Mouse (Mus musculus) kidney, embryonic 16.5 days (tissue): Measurements from ENCODE around the gene Defa33. TPM values are rescaled to one million over a fixed set of nuclear protein-coding genes. Genes with fewer than 3 reads are reported as not detected.
"Not testable (repeated sequence)": the region's sequence is repeated elsewhere in the genome, so short reads cannot be mapped to it uniquely, and the experiment has no call there.

ENCODE experiments used
- ATAC-seq: fragments of 200-750 bp; cut with Nextera tagmentation; 2 replicates; pipeline ENCODE4 v1.8.0; 2017; ENCODE audit warnings: moderate TSS enrichment; ENCODE audit not compliant: low FRiP score, low TSS enrichment
- H3K27ac ChIP-seq: fragments of 300-500 bp; sonication (generic); 2 replicates; pipeline ENCODE4 v1.5.1; 2014; ENCODE audit warnings: low read length
- H3K27me3 ChIP-seq: fragments of 300-500 bp; sonication (generic); 2 replicates; pipeline ENCODE4 v1.6.1; 2014; ENCODE audit warnings: low read length, control low read depth, mixed read lengths; ENCODE audit not compliant: insufficient read depth
- H3K36me3 ChIP-seq: fragments of 300-500 bp; sonication (generic); 2 replicates; pipeline ENCODE4 v1.6.1; 2014; ENCODE audit warnings: low read length, control low read depth, mixed read lengths; ENCODE audit not compliant: insufficient read depth
- H3K4me1 ChIP-seq: fragments of 300-500 bp; sonication (generic); 2 replicates; pipeline ENCODE4 v1.6.1; 2014; ENCODE audit warnings: low read length, control low read depth, mixed read lengths; ENCODE audit not compliant: insufficient read depth
- H3K4me2 ChIP-seq: fragments of 300-500 bp; sonication (generic); replicated peaks from 2 replicates; pipeline ENCODE4 v1.6.1; 2014; ENCODE audit warnings: low read depth, low read length
- H3K4me3 ChIP-seq: fragments of 300-500 bp; sonication (generic); 2 replicates; pipeline ENCODE4 v1.5.1; 2014; ENCODE audit warnings: mild to moderate bottlenecking, low read length
- H3K9ac ChIP-seq: fragments of 300-500 bp; sonication (generic); replicated peaks from 2 replicates; pipeline ENCODE4 v1.6.1; 2014; ENCODE audit warnings: low read length
- H3K9me3 ChIP-seq: fragments of 300-500 bp; sonication (generic); 2 replicates; pipeline ENCODE4 v1.6.1; 2016; ENCODE audit warnings: low read length, control low read depth
- WGBS: fragments of 180-500 bp; shearing (Covaris S2); extraction: QIAGEN DNeasy Blood & Tissue Kit; methylation state at CpG from one replicate; pipeline ENCODE4 v1.1.7; 2014; 5-methylcytosine and 5-hydroxymethylcytosine counted together
- polyA plus RNA-seq: library from polyadenylated mRNA; unstranded; fragments of >200 nt; fragmentation: Nextera tagmentation; extraction: Ambion mirVana; gene quantifications from 2 replicates; pipeline ENCODE4 v1.2.1, GENCODE M21; 2015

The Defa33 gene
- not detected in 2 replicates for polyA plus RNA-seq

DNA sequence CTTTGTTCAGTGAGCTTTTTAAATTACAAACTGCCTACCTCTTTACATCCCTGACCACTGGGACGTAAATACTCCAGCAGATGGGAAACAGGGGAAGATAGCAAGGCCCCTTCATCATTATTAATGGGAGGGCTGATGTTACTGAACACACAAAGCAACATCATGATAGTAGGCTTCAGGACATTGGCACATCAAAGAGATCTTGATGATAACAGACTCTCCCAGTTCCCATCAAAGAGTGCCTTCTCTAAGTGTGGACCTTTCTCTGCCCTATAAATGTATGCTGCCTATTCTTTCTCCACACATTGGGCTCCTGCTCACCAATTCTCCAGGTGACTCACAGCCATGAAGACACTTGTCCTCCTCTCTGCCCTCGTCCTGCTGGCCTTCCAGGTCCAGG lies at the start of gene Defa33:
TSS of gene Defa33 (plus strand) at position 301 of the 400 bp plus-strand sequence.
- H3K27me3 ChIP-seq, H3K4me2 ChIP-seq, H3K4me3 ChIP-seq, H3K9me3 ChIP-seq, H3K9ac ChIP-seq, H3K36me3 ChIP-seq, H3K4me1 ChIP-seq, H3K27ac ChIP-seq, ATAC-seq: not testable (repeated sequence)
- no CpG with 5 or more reads among the region's 2 CpGs for WGBS

GRCm38 (mm10) chr8:21378215-21378614 lies 13.4 kb upstream of the Defa33 start, which contains the start of gene Defa2:
Gene Defa2 (plus strand): TSS chr8:21378515.
- not testable (repeated sequence) for H3K4me3 ChIP-seq, H3K9ac ChIP-seq, H3K9me3 ChIP-seq, H3K4me1 ChIP-seq, H3K27me3 ChIP-seq, H3K4me2 ChIP-seq, H3K36me3 ChIP-seq, H3K27ac ChIP-seq, ATAC-seq
- WGBS: no CpG with 5 or more reads among the region's 2 CpGs

- H3K4me1 ChIP-seq, H3K27me3 ChIP-seq, ATAC-seq, H3K9me3 ChIP-seq, H3K36me3 ChIP-seq, H3K4me3 ChIP-seq, H3K27ac ChIP-seq, H3K9ac ChIP-seq, H3K4me2 ChIP-seq: not testable (repeated sequence)
- no CpG with 5 or more reads among the region's 1 CpGs for WGBS
Measured at GRCm38 (mm10) chr8:21427111-21427510, 35.5 kb downstream of the Defa33 start, which contains the start of gene Defa36. Gene Defa36 (plus strand): TSS chr8:21427411.

Other genes with a start within 250 kb of the Defa33 start
- not detected in 2 replicates for gene Defa22, start 229.5 kb upstream of the Defa33 start, polyA plus RNA-seq
- not detected in 2 replicates for gene Defa31, start 200.2 kb upstream of the Defa33 start, polyA plus RNA-seq
- not detected in 2 replicates for gene Gm15293, start 190.2 kb upstream of the Defa33 start, polyA plus RNA-seq
- not detected in 2 replicates for gene Gm15292, start 142.1 kb upstream of the Defa33 start, polyA plus RNA-seq
- gene Defa27, start 76.3 kb upstream of the Defa33 start, polyA plus RNA-seq: not detected in 2 replicates
- gene Defa29, start 64.8 kb upstream of the Defa33 start, polyA plus RNA-seq: not detected in 2 replicates
- not detected in 2 replicates for gene Defa2, start 13.3 kb upstream of the Defa33 start, polyA plus RNA-seq
- not detected in 2 replicates for gene Defa36, start 35.6 kb downstream of the Defa33 start, polyA plus RNA-seq
- not detected in 2 replicates for gene Gm7849, start 64.7 kb downstream of the Defa33 start, polyA plus RNA-seq
- not detected in 2 replicates for gene Defa20, start 117.4 kb downstream of the Defa33 start, polyA plus RNA-seq
- not detected in 2 replicates for gene Defa32, start 137.2 kb downstream of the Defa33 start, polyA plus RNA-seq
- gene Defa37, start 173.6 kb downstream of the Defa33 start, polyA plus RNA-seq: not detected in 2 replicates
- gene Defa28, start 191.2 kb downstream of the Defa33 start, polyA plus RNA-seq: not detected in 2 replicates
- gene Gm7861, start 202.7 kb downstream of the Defa33 start, polyA plus RNA-seq: not detected in 2 replicates
- gene Defa26, start 226.4 kb downstream of the Defa33 start, polyA plus RNA-seq: not detected in 2 replicates